Mouse (Mus musculus) intestine, postnatal 0 days (tissue): ENCODE data around the gene Sh2d1b2. TPM values are rescaled to one million over a fixed set of nuclear protein-coding genes. Genes with fewer than 3 reads are reported as not detected.

ENCODE experiments used
- ATAC-seq: fragments of 200-750 bp; cut with Nextera tagmentation; 2 replicates; pipeline ENCODE4 v1.8.0; 2017; ENCODE audit warnings: mild to moderate bottlenecking, moderate TSS enrichment, moderate library complexity
- H3K27ac ChIP-seq: fragments of 300-500 bp; sonication (generic); 2 replicates; pipeline ENCODE4 v1.5.1; 2014; ENCODE audit warnings: mild to moderate bottlenecking, low read depth, low read length, moderate library complexity
- H3K27me3 ChIP-seq: fragments of 300-500 bp; sonication (generic); replicated peaks from 2 replicates; pipeline ENCODE4 v1.6.1; 2014; ENCODE audit warnings: low read length, mixed read lengths; ENCODE audit not compliant: control insufficient read depth, insufficient read depth
- H3K36me3 ChIP-seq: fragments of 300-500 bp; sonication (generic); 2 replicates; pipeline ENCODE4 v1.6.1; 2014; ENCODE audit warnings: mild to moderate bottlenecking, moderate library complexity; ENCODE audit not compliant: control insufficient read depth, insufficient read depth
- H3K4me1 ChIP-seq: fragments of 300-500 bp; sonication (generic); replicated peaks from 2 replicates; pipeline ENCODE4 v1.6.1; 2014; ENCODE audit warnings: antibody characterized with exemption, low read length, mixed read lengths; ENCODE audit not compliant: control insufficient read depth, insufficient read depth
- H3K4me2 ChIP-seq: fragments of 300-500 bp; sonication (generic); replicated peaks from 2 replicates; pipeline ENCODE4 v1.6.1; 2014; ENCODE audit warnings: low read depth, mild to moderate bottlenecking, moderate library complexity
- H3K4me3 ChIP-seq: fragments of 300-500 bp; sonication (generic); 2 replicates; pipeline ENCODE4 v1.5.1; 2014; ENCODE audit warnings: low read depth, low read length
- H3K9ac ChIP-seq: fragments of 300-500 bp; sonication (generic); 2 replicates; pipeline ENCODE4 v1.6.1; 2014; ENCODE audit warnings: mild to moderate bottlenecking, low read depth, low read length
- H3K9me3 ChIP-seq: fragments of 300-500 bp; sonication (generic); 2 replicates; pipeline ENCODE4 v1.6.1; 2016; ENCODE audit warnings: mixed run types; ENCODE audit not compliant: control insufficient read depth
- CTCF ChIP-seq: sonication (generic); IDR thresholded peaks from 2 replicates; pipeline ENCODE4 v1.5.1; 2016; ENCODE audit warnings: low read depth, mild to moderate bottlenecking, control low read depth, antibody characterized with exemption, moderate library complexity
- WGBS: fragments of 180-500 bp; shearing (Covaris S2); extraction: QIAGEN DNeasy Blood & Tissue Kit; methylation state at CpG from one replicate; pipeline ENCODE4 v1.1.7; 2014; 5-methylcytosine and 5-hydroxymethylcytosine counted together
- polyA plus RNA-seq: library from polyadenylated mRNA; unstranded; fragments of >200 nt; fragmentation: Nextera tagmentation; extraction: Ambion mirVana; gene quantifications from 2 replicates; pipeline ENCODE4 v1.2.1, GENCODE M21; 2015

The Sh2d1b2 gene
- polyA plus RNA-seq, 1 experiment from 2014 or later: not detected

- Histone ChIP-seq H3K27ac (no peak overlapping the region), H3K9ac (no peak overlapping the region), H3K36me3 (no peaks in the 10 kb centered on the region), H3K9me3 (no peaks in the 10 kb centered on the region), H3K4me2 (no peak overlapping the region), H3K4me3 (no peak overlapping the region), H3K27me3 (no peaks in the 10 kb centered on the region), H3K4me1 (no peaks in the 10 kb centered on the region)
- TF ChIP-seq CTCF: peak; percentile 69
- no peak for ATAC-seq
- 82% methylated on average over 6 of the region's 6 CpGs for WGBS
Observed at GRCm38 (mm10) chr1:170218091-170218884, 14.3 kb upstream of the Sh2d1b2 start.

GRCm38 (mm10) chr1:170220351-170220750 lies 12.2 kb upstream of the Sh2d1b2 start:
- Histone ChIP-seq H3K4me2 (no peak overlapping the region), H3K27me3 (no peaks in the 10 kb centered on the region), H3K27ac (no peak overlapping the region), H3K9ac (no peak overlapping the region), H3K36me3 (no peaks in the 10 kb centered on the region), H3K9me3 (no peaks in the 10 kb centered on the region), H3K4me1 (no peaks in the 10 kb centered on the region), H3K4me3 (no peak overlapping the region)
- TF ChIP-seq CTCF: no peak
- ATAC-seq: no peak

- no peaks in the 10 kb centered on the region for H3K27me3 ChIP-seq
- no peak overlapping the region for H3K9ac ChIP-seq
- no peak overlapping the region for H3K27ac ChIP-seq
- no peak overlapping the region for H3K4me2 ChIP-seq
- no peak for TF ChIP-seq CTCF
- H3K4me3 ChIP-seq: no peak overlapping the region
- no peak for ATAC-seq
- H3K4me1 ChIP-seq: no peaks in the 10 kb centered on the region
- 86% methylated on average over 2 of the region's 2 CpGs for WGBS
- no peaks in the 10 kb centered on the region for H3K36me3 ChIP-seq
- no peaks in the 10 kb centered on the region for H3K9me3 ChIP-seq
Observed at GRCm38 (mm10) chr1:170223276-170223675, 9.3 kb upstream of the Sh2d1b2 start.

- ATAC-seq: no peak
- WGBS: 93% methylated on average over 3 of the region's 3 CpGs
Observed at GRCm38 (mm10) chr1:170245016-170245415, 12.5 kb downstream of the Sh2d1b2 start.

GRCm38 (mm10) chr1:170254893-170255559 lies 22.5 kb downstream of the Sh2d1b2 start:
- Histone ChIP-seq H3K9ac (peak overlapping the region; percentile 72), H3K4me1 (no peaks in the 10 kb centered on the region), H3K27ac (no peak overlapping the region), H3K4me3 (peak overlapping the region; percentile 68), H3K9me3 (no peaks in the 10 kb centered on the region), H3K27me3 (no peaks in the 10 kb centered on the region), H3K4me2 (peak overlapping the region; percentile 79), H3K36me3 (no peaks in the 10 kb centered on the region)
- TF ChIP-seq CTCF: no peak
- WGBS: 34% methylated on average over 29 of the region's 30 CpGs
- ATAC-seq: no peak; the same call in 1 of the 2 replicates

More at GRCm38 (mm10) chr1:170245016-170245415, 12.5 kb downstream of the Sh2d1b2 start:
- Histone ChIP-seq H3K27me3 (no peaks in the 10 kb centered on the region), H3K4me3 (no peak overlapping the region), H3K9me3 (no peaks in the 10 kb centered on the region), H3K36me3 (no peaks in the 10 kb centered on the region), H3K4me1 (no peaks in the 10 kb centered on the region), H3K4me2 (no peak overlapping the region), H3K9ac (no peak overlapping the region), H3K27ac (no peak overlapping the region)
- no peak for TF ChIP-seq CTCF

GRCm38 (mm10) chr1:170255560-170255910 lies 23.0 kb downstream of the Sh2d1b2 start:
- Histone ChIP-seq H3K9ac (peak overlapping the region; percentile 72), H3K27ac (no peak overlapping the region), H3K4me2 (peak overlapping the region; percentile 79), H3K9me3 (no peaks in the 10 kb centered on the region), H3K36me3 (no peaks in the 10 kb centered on the region), H3K4me1 (no peaks in the 10 kb centered on the region), H3K27me3 (no peaks in the 10 kb centered on the region), H3K4me3 (peak overlapping the region; percentile 68)
- TF ChIP-seq CTCF: no peak
- WGBS: 14% methylated on average over 32 of the region's 32 CpGs
- ATAC-seq: peak; percentile 97
